Mouse (Mus musculus) ES-Bruce4 (cell line): ENCODE data around the gene Gabrb3.

Source experiments
- CTCF ChIP-seq: IDR thresholded peaks from one replicate; pipeline ENCODE4 v1.8.1; 2011; ENCODE audit warnings: low read depth, low read length
- EP300 ChIP-seq: IDR thresholded peaks from 2 replicates; pipeline ENCODE4 v1.6.1; 2011; ENCODE audit warnings: low read depth, low read length; ENCODE audit not compliant: insufficient read depth

DNA sequence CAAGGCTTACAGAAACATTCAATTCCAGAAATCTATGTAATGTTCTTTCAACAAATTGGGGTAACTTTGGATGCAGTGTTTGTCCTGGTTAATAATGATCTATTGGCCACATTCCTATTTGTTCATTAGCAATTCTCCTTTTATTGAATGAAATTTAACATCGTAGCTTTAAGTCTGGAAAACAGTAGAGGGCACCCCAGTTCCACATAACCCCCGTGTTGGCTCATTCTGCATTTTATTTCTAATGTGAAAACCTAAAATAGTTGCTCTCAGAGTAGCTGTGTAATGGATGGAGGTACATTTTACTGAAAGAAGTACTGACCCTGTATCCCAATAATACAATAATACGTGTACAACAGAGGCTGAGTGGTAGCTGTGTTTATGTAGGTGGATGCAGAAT is 93.5 kb downstream of the Gabrb3 start:
- TF ChIP-seq EP300 (no peak), CTCF (no peak)
